Mouse (Mus musculus): ENCODE data around the gene Fam13c. TPM values are rescaled to one million over a fixed set of nuclear protein-coding genes. Genes with fewer than 3 reads are reported as not detected.

The Fam13c gene
- polyA plus RNA-seq, 1 experiment, result 15.9 TPM

DNA sequence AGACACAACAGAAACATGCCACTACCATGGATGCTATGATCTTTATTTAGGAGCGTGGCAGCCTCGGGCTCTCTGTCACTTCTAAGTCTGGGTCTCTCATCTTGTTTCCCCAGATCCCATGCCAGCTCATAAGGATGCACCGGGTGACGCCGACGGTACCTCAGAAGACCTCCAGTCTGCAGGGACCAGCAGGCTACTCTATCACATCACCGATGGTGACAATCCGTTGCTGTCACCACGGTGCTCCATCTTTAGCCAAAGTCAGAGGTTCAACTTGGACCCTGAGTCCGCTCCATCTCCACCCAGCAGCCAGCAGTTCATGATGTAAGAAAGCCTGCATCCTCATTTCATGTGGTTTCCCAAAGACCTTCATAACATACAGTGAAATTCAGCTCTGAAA is 94.3 kb downstream of the Fam13c start:
- peaks cover 5% of the 10 kb centered on the region; the same call in 1 of the 2 replicates for H3K4me1 ChIP-seq (ENCODE audit: control insufficient read depth, insufficient read depth, low read length)
- H3K4me3 ChIP-seq (ENCODE audit: insufficient read depth, low read length), result no peak overlapping the region
- TF ChIP-seq CTCF (IDR thresholded peaks at IDR 0.05; ENCODE audit: borderline replicate concordance, insufficient read depth, low read length) (no peak), POLR2A (IDR thresholded peaks at IDR 0.05; ENCODE audit: low read depth, low read length) (no peak)
- no peak overlapping the region for H3K27ac ChIP-seq (ENCODE audit: insufficient read depth, low read length)

DNA sequence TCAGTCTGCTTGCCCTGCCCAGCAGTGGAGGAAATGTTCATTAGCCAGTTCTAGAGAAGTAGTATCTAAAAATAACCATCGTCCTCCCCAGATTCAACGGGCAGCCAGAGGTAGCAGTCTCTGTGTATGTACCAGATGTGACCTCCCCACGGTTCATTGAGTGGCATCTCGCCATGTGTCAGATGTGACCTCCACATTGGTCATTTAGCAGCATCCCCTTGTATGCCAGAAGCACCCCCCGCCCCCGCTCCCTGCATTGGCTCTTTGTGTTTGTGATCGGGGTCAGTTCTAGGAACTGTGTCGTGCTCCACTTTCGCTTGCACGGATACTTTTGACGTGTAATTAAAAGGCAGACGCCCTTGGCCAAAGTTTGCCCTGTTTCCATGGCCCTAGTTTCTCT is 95.1 kb downstream of the Fam13c start:
- TF ChIP-seq CTCF (IDR thresholded peaks at IDR 0.05; ENCODE audit: borderline replicate concordance, insufficient read depth, low read length), result no peak
- TF ChIP-seq POLR2A (IDR thresholded peaks at IDR 0.05; ENCODE audit: low read depth, low read length), result no peak
- H3K27ac ChIP-seq (ENCODE audit: insufficient read depth, low read length), result no peak overlapping the region

DNA sequence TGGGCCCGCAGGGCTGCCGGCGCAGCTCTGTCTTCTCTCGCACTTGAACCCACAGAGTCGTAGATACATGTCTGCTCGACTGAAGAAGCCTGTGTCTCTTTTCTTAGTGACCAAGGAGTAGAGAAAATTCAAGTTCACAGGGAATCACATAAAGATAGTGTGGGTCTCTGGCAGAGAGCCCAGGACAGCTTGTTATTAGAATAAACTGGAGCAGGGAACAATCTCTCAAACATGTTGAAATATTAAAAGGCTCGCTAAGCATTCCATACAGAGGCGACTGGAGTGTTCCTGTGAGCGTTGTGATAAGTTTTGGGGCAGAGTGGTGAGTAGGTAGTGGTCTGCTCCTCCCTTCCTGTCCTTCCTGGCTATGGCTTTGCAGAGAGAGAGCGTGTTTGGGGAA is 97.4 kb downstream of the Fam13c start:
- Histone ChIP-seq H3K4me3 (ENCODE audit: insufficient read depth, low read length) (no peak overlapping the region), H3K4me1 (ENCODE audit: control insufficient read depth, insufficient read depth, low read length) (no peaks in the 10 kb centered on the region), H3K27ac (ENCODE audit: insufficient read depth, low read length) (no peak overlapping the region)
- no peak for TF ChIP-seq POLR2A (IDR thresholded peaks at IDR 0.05; ENCODE audit: low read depth, low read length)

More for the DNA sequence above, 95.1 kb downstream of the Fam13c start:
- Histone ChIP-seq H3K4me1 (ENCODE audit: control insufficient read depth, insufficient read depth, low read length) (no peaks in the 10 kb centered on the region), H3K4me3 (ENCODE audit: insufficient read depth, low read length) (no peak overlapping the region)

DNA sequence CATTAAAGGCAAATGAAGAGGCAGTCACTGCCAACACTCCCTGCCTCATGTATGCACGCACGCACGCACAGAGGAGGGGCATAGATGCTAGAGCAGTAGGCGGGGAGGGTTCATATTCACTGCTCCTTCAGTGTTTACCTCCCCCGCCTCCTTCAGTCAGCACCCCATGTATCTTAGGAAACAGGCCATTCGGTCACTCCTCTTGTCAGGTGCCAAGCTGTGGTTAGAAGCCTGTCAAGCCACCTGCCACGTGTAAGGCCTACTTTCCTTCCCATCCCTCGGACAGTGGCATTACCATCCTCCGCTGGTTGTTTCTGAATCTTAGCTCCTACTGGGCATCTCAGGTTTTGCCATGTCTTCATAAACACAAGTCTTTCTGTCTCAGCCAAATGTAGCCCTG is 99.0 kb downstream of the Fam13c start:
- H3K4me1 ChIP-seq (ENCODE audit: control insufficient read depth, insufficient read depth, low read length), result no peaks in the 10 kb centered on the region
- no peak overlapping the region for H3K27ac ChIP-seq (ENCODE audit: insufficient read depth, low read length)
- TF ChIP-seq POLR2A (IDR thresholded peaks at IDR 0.05; ENCODE audit: low read depth, low read length) (no peak), CTCF (IDR thresholded peaks at IDR 0.05; ENCODE audit: borderline replicate concordance, insufficient read depth, low read length) (no peak)
- H3K4me3 ChIP-seq (ENCODE audit: insufficient read depth, low read length), result no peak overlapping the region

DNA sequence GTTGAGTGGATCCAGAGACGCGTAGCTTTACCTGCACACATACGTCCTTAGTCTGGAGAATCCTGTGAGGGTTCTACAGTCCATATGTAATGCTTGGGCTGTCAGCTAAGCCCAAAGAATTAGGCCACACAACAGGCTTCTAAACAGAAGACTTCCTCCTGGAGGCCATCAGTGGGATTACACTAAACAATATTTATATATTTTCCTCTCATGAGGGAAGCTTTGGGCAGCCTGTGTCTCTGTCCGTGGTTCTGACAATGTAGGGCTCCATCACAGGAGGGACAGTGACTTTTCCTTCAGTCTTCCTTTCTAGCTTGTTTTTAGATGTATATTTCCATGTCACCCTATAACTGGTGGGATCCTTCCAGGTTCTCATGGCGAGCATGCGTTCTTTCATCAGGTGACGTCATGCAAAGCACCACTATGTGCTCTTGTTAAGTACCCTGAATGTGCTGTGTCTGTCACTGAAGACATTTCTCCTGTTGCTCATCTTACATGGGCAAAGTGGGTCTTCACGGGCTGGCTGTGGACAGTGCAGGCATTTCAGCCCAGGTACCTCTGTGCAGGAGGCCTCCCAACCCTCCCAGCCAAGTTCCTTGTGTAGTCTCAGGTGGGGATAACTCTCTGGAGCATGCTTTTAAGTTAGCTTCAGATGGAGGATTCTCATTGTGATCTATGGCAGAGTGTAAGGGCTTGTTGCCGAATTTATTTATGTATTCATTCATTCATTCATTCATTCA is 100.3 kb downstream of the Fam13c start:
- Histone ChIP-seq H3K27ac (ENCODE audit: insufficient read depth, low read length) (no peak overlapping the region), H3K4me1 (ENCODE audit: control insufficient read depth, insufficient read depth, low read length) (no peaks in the 10 kb centered on the region), H3K4me3 (ENCODE audit: insufficient read depth, low read length) (no peak overlapping the region)
- TF ChIP-seq CTCF (IDR thresholded peaks at IDR 0.05; ENCODE audit: borderline replicate concordance, insufficient read depth, low read length) (no peak), POLR2A (IDR thresholded peaks at IDR 0.05; ENCODE audit: low read depth, low read length) (no peak)

DNA sequence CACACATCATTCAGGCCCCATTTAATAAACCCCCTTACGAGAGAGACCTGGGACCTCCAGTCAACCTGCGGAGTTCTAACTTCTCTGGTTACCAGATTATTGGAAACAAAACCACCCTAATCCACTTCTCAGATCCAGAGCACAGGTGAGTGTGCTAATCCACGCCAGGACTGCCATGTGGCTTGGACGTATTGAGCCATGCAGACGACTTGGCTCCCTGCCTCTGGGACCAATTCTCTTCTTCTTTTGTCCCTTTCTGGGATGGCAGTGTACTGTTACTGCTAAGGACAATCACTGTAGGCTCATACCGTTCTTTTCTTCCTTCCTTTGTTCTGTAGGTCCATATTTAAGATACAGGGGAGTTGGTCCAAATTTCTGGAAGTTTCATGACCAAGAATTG is 102.6 kb downstream of the Fam13c start:
- Histone ChIP-seq H3K27ac (ENCODE audit: insufficient read depth, low read length) (no peak overlapping the region), H3K4me3 (ENCODE audit: insufficient read depth, low read length) (no peak overlapping the region), H3K4me1 (ENCODE audit: control insufficient read depth, insufficient read depth, low read length) (no peaks in the 10 kb centered on the region)
- no peak for TF ChIP-seq POLR2A (IDR thresholded peaks at IDR 0.05; ENCODE audit: low read depth, low read length)
- no peak for TF ChIP-seq CTCF (IDR thresholded peaks at IDR 0.05; ENCODE audit: borderline replicate concordance, insufficient read depth, low read length)

DNA sequence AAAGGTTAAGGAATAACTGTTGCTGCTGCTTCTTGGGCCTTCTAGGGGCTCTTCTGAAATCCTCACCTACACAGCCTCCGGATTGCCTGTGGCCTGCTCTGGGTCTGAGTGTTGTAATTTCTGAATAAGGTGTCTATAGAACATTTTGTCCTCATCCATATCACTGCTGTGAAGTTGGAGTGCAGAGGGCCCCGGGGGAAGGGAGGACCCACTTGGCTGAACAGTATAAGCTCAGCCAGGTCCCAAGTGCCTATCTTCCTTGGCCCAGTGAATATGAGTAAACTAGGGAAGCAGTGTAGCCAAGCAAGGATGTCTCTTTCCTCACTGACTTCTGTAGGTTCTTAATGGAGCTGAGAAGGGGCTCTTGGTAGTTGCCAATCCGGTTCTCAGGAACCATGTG is 112.2 kb downstream of the Fam13c start:
- no peaks in the 10 kb centered on the region for H3K4me1 ChIP-seq (ENCODE audit: control insufficient read depth, insufficient read depth, low read length)
- TF ChIP-seq POLR2A (IDR thresholded peaks at IDR 0.05; ENCODE audit: low read depth, low read length) (no peak), CTCF (IDR thresholded peaks at IDR 0.05; ENCODE audit: borderline replicate concordance, insufficient read depth, low read length) (no peak)
- no peak overlapping the region for H3K4me3 ChIP-seq (ENCODE audit: insufficient read depth, low read length)
- H3K27ac ChIP-seq (ENCODE audit: insufficient read depth, low read length), result no peak overlapping the region

DNA sequence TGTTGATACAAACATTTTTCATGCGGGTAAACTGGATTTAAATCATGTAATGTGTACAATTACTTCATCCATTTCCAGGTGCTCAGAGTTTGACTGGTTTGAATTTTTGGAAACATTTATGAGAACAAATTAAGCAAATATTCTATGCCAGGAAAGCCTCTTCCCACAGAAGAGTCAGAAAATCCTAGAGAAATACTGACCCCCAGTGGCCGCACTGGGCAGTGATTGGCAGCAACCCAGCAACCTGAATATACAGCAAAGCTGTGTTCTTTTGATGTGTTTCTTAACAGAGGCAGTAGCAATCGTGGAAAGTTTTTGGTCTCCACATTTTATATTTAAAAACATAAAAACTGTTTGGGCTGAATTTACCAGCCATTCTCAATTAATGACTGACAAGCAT is 123.4 kb downstream of the Fam13c start:
- TF ChIP-seq POLR2A (IDR thresholded peaks at IDR 0.05; ENCODE audit: low read depth, low read length) (no peak), CTCF (IDR thresholded peaks at IDR 0.05; ENCODE audit: borderline replicate concordance, insufficient read depth, low read length) (peak; percentile 39; the same call in 1 of the 2 replicates)
- Histone ChIP-seq H3K4me3 (ENCODE audit: insufficient read depth, low read length) (no peak overlapping the region), H3K4me1 (ENCODE audit: control insufficient read depth, insufficient read depth, low read length) (no peaks in the 10 kb centered on the region), H3K27ac (ENCODE audit: insufficient read depth, low read length) (no peak overlapping the region)

DNA sequence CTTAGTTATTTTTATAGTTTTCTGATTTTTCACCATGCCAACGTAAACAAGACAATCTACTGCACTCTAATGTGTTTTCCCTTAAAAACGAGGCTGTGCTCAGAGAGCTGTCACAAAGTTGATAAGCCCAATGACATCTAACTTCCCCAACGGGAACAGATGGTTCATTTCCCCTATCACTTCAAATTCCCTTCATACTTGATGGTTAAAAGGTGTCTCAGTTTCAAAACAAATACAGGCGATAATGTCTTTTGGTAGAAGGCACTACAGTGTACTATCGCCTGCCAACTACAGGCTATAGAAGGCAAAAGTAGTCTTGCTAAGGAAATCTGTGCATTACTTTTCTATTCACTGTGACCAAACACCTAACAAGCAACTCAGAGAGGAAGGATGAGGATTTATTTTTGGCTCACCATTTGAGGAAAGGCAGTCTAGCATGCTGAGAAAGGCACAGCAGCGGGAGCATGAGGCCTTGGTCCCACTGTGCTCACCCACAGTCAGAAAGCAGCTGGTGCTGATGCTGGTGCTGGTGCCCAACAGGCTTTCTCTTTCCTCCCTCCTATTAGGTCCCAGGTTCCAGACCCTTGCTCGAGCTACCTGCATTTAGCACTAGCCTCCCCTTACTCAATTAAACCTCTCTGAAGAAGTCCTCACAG is 141.4 kb downstream of the Fam13c start:
- no peak overlapping the region for H3K27ac ChIP-seq (ENCODE audit: insufficient read depth, low read length)
- TF ChIP-seq CTCF (IDR thresholded peaks at IDR 0.05; ENCODE audit: borderline replicate concordance, insufficient read depth, low read length) (no peak), POLR2A (IDR thresholded peaks at IDR 0.05; ENCODE audit: low read depth, low read length) (no peak)
- no peaks in the 10 kb centered on the region for H3K4me1 ChIP-seq (ENCODE audit: control insufficient read depth, insufficient read depth, low read length)
- H3K4me3 ChIP-seq (ENCODE audit: insufficient read depth, low read length), result no peak overlapping the region

DNA sequence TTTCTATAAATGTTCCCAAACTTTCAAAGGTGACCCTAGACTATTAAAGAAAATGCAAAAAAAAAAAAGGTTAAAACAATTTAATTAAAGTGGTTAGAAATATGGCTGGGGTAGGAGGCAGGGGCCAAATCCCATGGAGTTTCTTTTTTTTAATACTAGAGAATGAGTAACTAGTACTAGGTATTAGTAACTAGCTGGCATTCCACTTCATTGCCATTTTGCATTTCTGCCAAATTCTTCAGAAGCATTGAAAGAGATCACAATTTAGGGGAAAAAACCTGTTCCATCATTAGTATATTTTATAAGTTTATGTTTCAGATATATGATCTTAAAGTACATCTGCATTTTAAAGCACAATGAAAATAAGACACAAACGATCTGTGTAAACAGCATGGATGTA is 143.9 kb downstream of the Fam13c start:
- no peaks in the 10 kb centered on the region for H3K4me1 ChIP-seq (ENCODE audit: control insufficient read depth, insufficient read depth, low read length)
- no peak overlapping the region for H3K27ac ChIP-seq (ENCODE audit: insufficient read depth, low read length)
- TF ChIP-seq POLR2A (IDR thresholded peaks at IDR 0.05; ENCODE audit: low read depth, low read length) (no peak), CTCF (IDR thresholded peaks at IDR 0.05; ENCODE audit: borderline replicate concordance, insufficient read depth, low read length) (no peak)
- no peak overlapping the region for H3K4me3 ChIP-seq (ENCODE audit: insufficient read depth, low read length)

All from embryonic fibroblast, embryonic 13.5 days (primary cell).